Mouse (Mus musculus) heart, adult 2 months (tissue): ENCODE measurements around the gene Zfhx3.

Source experiments
- CTCF ChIP-seq: fragments of 200-600 bp; IDR thresholded peaks from 2 replicates; pipeline ENCODE4 v1.8.1; 2022; ENCODE audit warnings: antibody characterized with exemption, mild to moderate bottlenecking, moderate library complexity
- EP300 ChIP-seq: fragments of 200-500 bp; IDR thresholded peaks from 2 replicates; pipeline ENCODE4 v1.6.1; 2011; ENCODE audit warnings: low read depth, low read length, control low read depth; ENCODE audit not compliant: insufficient read depth
- POLR2A ChIP-seq: fragments of 200-500 bp; IDR thresholded peaks from 2 replicates; pipeline ENCODE4 v1.6.1; 2011; ENCODE audit warnings: mild to moderate bottlenecking, low read depth, low read length, control low read depth; ENCODE audit not compliant: insufficient read depth

DNA sequence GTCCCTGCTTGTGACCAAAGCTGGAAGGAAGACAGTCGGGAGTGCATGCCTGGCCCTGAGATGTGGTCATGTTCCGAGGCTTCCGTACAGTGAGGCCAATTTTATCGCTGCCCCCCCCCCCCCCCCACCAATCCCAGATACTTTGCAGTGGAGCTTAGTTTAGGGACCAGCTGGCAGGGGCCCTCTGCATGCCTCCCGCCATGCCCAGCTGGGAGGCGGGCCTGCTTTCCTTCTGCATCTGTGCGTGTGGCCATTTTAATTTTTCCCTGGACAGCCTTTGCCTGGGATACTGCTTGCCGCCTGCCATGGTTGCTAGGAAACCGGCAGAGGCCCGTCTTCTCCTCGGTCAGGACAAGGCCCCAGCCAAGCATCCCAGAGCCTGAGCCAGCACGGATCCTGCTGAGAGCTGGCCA lies 886.9 kb downstream of the Zfhx3 start:
- TF ChIP-seq CTCF (no peak), POLR2A (no peak), EP300 (no peak)
